Mouse (Mus musculus) right cerebral cortex, postnatal 25 days (tissue): ENCODE data around the gene Zfp52.

ENCODE experiments used
- DNase-seq: peaks from one replicate; pipeline ENCODE4 v3.0.0; 2022

Zfp52 gene

DNA sequence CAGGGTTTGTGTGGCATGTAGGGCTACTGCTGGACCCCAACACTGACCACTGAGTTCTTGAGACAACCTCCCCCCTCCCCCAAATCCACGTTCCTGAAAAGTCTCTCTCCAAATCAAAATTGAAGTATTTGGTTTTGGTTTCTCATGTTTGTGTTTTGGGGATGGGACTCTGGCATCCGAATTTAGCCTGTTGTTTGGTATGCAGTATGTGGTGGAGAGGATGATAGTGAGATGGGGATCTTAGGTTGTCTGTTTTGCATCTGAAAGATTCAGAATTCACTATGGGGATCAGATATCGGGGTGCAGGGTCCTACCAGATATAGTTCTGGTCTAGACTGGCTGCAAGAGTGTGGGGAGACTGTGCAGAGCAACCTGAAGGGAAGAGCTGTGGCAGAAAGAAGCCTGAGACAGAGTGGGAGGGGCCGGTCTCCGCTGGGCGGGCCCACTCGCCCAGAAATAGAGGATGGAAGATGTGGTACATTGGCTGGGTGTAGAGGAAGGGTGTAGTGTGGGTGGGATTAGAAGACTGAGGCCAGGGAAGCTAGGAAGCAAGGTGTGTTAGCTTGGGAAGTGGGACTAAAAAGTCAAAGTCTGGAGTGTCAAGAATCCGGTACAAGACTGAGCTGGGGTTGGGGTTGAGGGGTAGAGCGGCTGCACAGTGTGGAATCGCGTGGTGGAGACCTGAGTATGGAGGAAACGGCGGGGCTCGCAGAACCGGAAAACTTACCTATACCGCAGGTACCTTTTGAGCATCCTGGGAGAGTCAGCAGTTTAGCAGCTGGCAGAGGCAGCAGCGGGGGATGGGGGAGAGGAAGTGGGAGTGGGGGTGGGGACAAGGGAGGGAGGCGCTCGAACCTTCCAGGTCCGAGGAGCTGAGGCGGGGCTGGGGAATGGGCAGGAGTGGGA is at the start of gene Zfp52:
TSS of gene Zfp52 (plus strand) at position 444 of the 906 bp plus-strand sequence.
- DNase-seq, result peak; percentile 61

DNA sequence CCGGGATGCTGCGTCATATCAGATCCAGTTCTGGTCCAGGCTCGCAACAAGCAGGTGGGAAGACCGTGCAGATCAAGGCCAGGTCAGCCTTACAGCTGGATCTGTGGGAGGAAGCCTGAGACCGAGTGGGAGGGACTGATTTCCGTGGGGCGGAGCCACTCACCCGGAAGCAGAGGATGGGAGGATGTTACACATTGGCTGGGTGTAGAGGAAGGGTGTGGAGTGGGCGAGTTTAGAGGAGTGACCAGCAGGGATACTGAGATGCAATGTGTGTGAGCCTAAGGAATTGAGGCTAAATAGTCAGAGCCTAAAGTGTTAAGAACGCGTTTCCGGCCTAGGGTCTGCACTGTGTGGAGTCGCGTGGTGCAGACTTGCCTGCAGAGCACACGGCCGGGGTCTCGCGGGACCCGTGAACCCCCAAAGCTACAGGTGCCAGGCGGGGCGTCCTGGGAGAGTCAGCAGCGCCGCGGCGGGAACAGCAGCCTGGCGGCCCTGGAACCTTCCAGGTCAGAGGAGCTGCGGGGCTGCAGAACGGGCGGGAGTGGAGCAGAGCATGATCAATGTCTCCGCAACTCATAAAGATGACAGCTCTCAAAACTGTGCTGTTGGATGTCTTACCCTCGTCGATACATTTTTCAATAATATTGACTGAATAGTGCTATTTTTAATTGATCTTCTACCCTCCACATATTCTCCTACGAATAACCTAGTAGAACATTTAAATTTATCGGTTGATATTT is 46.4 kb upstream of the Zfp52 start, which contains the start of gene Zfp53:
TSS of gene Zfp53 (plus strand) at position 239 of the 740 bp plus-strand sequence.
- peak; percentile 80 for DNase-seq

DNA sequence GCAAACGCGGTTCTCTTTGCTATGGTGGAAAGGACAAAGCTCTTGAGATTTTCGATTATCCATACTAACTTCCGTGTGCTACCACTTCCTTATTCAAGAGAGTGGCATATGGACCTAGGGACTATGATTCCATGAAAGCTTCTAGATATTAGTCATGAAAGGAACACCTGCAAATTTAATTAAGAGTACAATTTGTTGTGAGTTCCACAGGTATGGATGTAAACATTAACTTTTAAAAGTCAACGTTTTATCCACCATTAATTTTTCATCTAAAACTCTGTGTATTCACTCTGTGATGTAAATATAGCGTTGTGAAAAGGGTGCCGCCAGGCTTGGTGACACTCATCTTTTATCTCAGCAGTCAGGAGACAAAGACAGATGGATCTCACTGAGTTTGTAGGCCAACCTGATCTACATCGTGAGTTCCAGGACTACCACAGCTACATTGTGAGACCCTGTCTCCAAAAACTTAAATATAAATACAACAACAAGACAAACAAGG is 45.8 kb upstream of the Zfp52 start:
- no peak for DNase-seq

- DNase-seq, result no peak
These were observed 34.0 kb upstream of the Zfp52 start for GRCm38 (mm10) chr17:21501365-21501764.

DNA sequence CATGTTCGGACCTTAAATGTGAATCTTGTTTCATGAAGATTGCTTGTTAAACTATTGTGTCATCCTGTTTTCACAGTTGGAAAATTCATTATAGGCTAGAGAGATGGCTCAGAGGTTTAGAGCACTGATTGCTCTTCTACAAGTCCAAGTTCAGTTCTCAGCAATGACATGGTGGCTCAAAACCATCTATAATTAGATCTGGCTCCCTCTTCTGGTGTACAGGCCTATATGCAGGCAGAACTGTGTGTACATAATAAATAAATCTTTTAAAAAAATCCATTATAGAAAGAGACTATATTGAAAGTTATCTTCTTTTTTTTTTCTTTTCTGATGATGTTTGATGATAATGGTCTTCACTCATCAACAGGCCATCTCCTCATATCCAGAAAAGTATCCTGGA is 30.8 kb upstream of the Zfp52 start:
- DNase-seq, result no peak

DNA sequence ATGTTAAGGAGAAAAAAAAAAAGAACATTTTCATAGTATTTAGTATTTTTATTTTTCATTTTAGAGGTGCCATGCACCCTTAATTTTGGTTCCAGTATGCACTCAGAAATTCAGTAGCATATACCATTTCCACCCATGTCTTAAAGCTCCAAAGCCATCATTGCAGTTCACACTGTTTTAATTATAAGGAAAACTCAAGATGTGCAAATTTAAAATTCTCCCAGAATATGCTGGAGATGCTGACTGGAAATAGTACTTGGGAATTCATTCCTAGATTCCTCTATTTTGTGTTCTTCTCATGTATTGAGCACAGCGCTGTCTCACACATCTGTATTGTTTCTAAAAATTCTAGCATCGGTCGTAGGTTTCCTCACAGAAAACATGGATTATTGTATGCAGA is 29.1 kb upstream of the Zfp52 start:
- DNase-seq, result no peak

DNA sequence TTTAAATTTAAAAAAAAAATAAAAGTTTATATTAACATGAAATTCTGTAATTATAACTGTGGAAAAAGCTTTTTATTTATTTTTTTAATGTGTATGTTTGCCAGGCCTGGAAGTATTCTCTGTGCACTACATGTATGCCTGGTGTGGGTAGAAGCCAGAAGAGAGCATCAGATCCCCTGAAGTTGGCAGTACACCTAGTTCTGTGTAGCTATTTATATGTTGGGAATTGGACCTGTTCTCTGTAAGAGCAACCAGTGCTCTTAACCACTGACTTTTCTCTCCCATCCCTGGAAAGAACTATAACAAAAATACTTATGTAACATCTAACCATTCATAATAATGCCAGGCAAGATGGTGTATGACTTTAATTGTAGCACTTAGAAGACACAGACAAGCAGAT is 25.6 kb upstream of the Zfp52 start:
- DNase-seq, result no peak

DNA sequence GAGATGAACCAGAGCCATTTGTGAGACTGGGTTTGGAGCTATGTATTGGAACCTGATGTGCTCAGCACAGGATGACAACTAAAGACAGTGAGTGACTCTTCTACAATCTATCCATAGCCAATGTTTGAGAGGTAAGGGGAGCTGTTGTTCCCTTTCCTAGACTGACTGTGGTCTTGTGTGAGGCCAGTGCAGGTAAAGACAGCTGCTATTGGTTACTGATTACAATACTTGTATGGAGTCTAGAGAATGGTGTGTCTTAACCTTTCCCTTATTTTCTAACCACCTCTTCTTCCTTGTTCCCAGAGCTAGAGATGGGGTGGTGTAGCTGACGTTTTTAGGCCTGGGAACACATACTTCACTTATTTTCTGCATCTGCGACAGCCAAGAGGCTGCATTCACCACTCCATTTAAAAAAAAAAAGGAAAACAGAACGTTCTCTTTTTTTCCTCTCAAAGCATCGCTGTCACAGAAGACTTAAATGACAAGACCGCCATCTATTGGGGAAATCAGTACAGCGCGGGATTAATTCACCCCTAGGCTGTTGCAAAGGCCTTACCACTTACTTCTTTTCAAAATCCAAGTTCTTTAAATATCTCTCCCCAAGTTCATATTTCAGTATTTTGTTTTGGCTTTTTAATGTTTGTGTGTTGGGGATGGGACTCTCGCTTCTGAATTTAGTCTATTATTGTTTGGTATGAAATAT is 19.8 kb upstream of the Zfp52 start:
- DNase-seq, result peak; percentile 61

DNA sequence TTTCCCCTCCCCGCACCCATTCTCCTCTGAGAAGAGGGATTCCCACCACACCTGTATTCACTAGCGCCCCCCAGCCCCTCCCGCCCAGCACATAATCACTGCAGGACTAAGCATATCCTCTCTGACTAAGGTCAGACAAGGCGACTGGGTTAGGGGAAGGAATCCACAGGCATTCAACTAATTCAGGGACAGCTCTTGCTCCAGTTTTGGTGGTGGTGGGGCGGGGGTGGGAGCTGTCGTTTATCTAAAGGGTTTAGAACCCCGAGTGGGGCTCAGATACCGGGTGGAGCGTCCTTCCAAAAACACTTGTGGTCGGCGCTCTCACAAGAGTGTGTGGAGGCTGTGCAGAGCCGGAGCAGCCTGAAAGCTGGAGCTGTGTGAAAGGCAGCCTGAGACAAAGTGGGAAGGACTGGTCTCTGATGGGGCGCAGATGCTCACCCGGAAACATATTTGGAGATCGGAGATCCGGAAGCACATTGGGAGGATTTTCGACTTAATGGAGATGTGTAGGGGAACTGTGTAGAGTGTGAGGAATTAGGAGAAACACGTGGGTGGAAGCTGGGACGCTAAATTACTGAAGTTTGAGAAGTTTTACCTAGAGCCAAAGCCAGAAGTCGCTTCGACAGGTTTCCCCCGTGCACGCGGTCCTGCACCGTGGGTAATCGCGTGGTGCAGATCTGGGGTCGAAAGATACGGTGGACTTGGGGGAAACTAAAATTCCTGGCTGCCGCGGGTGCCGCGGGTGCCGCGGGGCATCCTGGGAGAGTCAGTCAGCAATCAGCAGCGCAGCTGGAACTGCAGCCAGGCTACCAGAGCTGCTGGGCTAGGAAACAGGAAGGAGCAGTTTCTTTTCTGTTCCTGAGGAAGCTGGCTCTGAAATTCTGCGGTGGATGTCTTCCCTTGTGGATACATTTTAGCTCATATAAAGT is 18.9 kb upstream of the Zfp52 start:
- peak; percentile 70 for DNase-seq

- no peak for DNase-seq
These were observed 18.1 kb upstream of the Zfp52 start for GRCm38 (mm10) chr17:21517130-21517671.

GRCm38 (mm10) chr17:21526270-21526669 is 9.1 kb upstream of the Zfp52 start:
- no peak for DNase-seq

- DNase-seq, result no peak
These were observed 4.6 kb upstream of the Zfp52 start for GRCm38 (mm10) chr17:21530645-21531330.

DNA sequence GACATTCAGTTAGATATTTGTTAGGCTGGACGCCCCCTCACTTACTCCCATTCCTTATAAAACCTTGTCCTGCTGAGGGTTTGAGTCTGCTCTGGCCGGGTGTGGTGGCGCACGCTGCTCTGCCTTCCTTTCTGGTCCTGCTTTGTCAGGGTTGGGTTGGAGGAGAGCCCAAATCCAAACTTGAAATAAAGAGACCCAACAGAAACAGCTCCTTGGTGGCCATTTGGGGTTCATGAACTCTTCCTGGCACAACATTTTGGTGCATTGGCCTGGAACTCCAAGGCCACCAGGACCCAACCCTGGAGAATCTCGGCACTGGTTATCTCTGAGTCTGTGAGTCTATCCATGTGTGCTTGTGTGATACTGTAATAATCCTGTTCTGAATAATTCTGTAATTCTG is 3.7 kb upstream of the Zfp52 start:
- DNase-seq, result peak; percentile 14

- DNase-seq, result peak; percentile 79
These were observed 3.0 kb upstream of the Zfp52 start for GRCm38 (mm10) chr17:21532101-21532951.

- no peak for DNase-seq
These were observed 1.4 kb upstream of the Zfp52 start for GRCm38 (mm10) chr17:21533961-21534360.

GRCm38 (mm10) chr17:21534460-21535095 is 761 bp upstream of the Zfp52 start:
- DNase-seq, result no peak

GRCm38 (mm10) chr17:21536096-21536495 is 757 bp downstream of the Zfp52 start:
- no peak for DNase-seq

GRCm38 (mm10) chr17:21536676-21537075 is 1.3 kb downstream of the Zfp52 start:
- no peak for DNase-seq

- no peak for DNase-seq
These were observed 22.5 kb downstream of the Zfp52 start for GRCm38 (mm10) chr17:21557831-21558230.
